Mouse (Mus musculus): ENCODE data around the gene Kcnip1. TPM values are rescaled to one million over a fixed set of nuclear protein-coding genes. Genes with fewer than 3 reads are reported as not detected.

Gene Kcnip1
- polyA plus RNA-seq, 1 experiment: 0.12 TPM

DNA sequence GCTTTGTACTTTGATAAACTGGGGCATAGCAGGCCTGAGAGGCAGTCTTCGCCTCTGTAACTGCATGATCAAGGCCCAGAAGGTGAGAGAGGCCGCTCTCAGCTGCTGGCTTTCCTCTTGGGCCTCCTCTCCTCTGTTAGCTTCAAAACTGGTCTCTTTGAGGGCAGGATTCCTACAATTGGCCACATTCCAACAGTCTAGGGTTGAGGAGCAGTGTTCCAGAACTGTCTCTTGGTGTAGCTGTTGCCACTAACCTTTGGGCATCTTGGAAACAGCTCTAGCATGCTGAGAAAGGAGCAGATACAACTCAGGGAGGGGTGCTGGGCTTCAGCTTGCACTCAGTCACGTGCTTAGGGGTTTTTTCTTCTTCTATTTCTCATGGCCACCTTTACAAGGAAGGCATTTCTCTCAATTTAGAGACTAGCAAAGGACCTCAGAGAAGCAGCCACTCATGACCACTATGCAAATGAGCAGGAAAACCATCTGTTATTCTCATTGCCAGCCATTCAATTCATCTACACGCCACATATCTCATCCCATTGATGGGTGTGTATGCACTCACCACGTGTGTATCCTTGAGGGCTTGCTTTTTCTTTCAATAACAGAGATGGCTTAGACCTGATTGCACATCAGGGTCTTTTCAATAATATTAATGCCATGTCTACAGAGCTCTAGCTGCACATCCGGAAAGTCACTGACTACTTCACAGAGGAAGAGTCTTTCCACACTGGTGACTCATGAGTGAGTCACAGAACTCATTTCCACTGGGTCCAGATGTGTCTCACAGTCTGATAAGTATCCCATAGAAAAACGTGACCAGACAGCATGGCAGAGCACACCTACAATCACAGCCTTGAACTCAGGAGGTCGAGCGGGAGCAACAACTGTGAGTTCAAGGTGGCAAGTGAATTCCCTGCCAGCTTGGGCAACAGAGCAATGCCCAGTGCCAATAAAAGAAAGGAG, 225.7 kb downstream of the Kcnip1 start:
- DNase-seq: no peak
- Histone ChIP-seq H3K27me3 (ENCODE audit: control insufficient read depth, insufficient read depth, low read length) (no peaks in the 10 kb centered on the region), H3K4me1 (replicated peaks; ENCODE audit: control insufficient read depth, insufficient read depth, low read length) (no peaks in the 10 kb centered on the region), H3K36me3 (ENCODE audit: control insufficient read depth, insufficient read depth, low read length) (no peaks in the 10 kb centered on the region), H3K27ac (ENCODE audit: control insufficient read depth, insufficient read depth, low read length) (no peak overlapping the region), H3K4me3 (ENCODE audit: control insufficient read depth, insufficient read depth, low read length) (no peak overlapping the region)
- WGBS: 67% methylated on average over 9 of the region's 9 CpGs
- no peak for TF ChIP-seq CTCF (IDR thresholded peaks at IDR 0.05; ENCODE audit: borderline replicate concordance, control insufficient read depth, extremely low read depth, insufficient read depth, low read length, poor library complexity)

DNA sequence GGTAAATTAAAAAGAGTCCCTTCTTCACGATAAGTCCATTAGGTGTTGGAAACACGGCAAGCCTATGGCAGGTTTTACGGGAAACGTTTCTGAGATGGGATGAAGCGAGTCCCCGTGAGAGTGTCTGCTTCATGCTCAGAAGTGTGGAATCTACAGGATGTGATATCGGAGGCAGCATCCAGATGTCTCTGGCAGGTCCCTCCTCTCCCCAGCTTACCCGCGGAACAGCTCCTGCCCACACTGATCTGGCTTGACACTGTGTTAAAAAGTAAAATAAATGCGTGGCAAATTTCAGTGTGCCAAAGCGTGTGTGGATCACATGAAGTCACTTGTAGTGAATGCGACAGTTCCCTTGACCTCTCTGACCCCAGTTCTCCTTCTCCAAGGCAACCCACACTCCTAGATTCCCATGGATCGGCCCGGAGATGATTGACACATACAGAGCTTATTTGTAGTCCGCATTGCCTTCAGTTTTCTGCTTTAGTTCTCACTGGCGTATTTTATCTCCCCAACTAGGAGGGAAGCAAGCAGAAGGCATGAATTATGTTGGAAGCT, 231.7 kb downstream of the Kcnip1 start:
- WGBS: 95% methylated on average over 16 of the region's 16 CpGs
- no peak for TF ChIP-seq POLR2A (IDR thresholded peaks at IDR 0.05; ENCODE audit: control insufficient read depth, extremely low read depth, insufficient read depth, low read length, poor library complexity)
- TF ChIP-seq CTCF (IDR thresholded peaks at IDR 0.05; ENCODE audit: borderline replicate concordance, control insufficient read depth, extremely low read depth, insufficient read depth, low read length, poor library complexity): no peak
- no peak overlapping the region for H3K27ac ChIP-seq (ENCODE audit: control insufficient read depth, insufficient read depth, low read length)

DNA sequence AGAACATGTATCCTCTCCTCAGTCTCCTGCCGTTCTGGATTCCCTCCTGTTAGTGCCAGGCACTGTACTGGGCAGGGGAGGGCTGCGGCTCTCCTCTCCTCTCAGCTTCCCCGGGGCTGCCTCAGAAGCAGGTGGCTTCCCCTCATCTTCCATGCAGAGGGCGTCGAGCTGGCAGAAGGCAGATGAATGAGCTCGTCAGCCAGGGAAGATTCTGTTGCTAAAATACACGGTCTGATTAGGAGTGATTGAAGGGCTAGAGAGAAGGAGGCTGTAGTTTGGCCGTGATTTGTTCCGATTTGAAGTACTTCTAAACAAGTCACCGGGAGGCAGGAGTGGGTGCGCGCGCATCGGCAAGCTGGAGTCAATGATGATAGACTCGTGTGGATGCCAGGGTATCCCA, 236.3 kb downstream of the Kcnip1 start:
- Histone ChIP-seq H3K27me3 (ENCODE audit: control insufficient read depth, insufficient read depth, low read length) (no peaks in the 10 kb centered on the region), H3K4me3 (ENCODE audit: control insufficient read depth, insufficient read depth, low read length) (no peak overlapping the region), H3K27ac (ENCODE audit: control insufficient read depth, insufficient read depth, low read length) (no peak overlapping the region), H3K4me1 (replicated peaks; ENCODE audit: control insufficient read depth, insufficient read depth, low read length) (no peaks in the 10 kb centered on the region), H3K36me3 (ENCODE audit: control insufficient read depth, insufficient read depth, low read length) (no peaks in the 10 kb centered on the region)
- DNase-seq: no peak
- TF ChIP-seq CTCF (IDR thresholded peaks at IDR 0.05; ENCODE audit: borderline replicate concordance, control insufficient read depth, extremely low read depth, insufficient read depth, low read length, poor library complexity) (no peak), POLR2A (IDR thresholded peaks at IDR 0.05; ENCODE audit: control insufficient read depth, extremely low read depth, insufficient read depth, low read length, poor library complexity) (no peak)
- 84% methylated on average over 15 of the region's 15 CpGs for WGBS

More for the DNA sequence above, 231.7 kb downstream of the Kcnip1 start:
- DNase-seq: no peak
- Histone ChIP-seq H3K4me3 (ENCODE audit: control insufficient read depth, insufficient read depth, low read length) (no peak overlapping the region), H3K27me3 (ENCODE audit: control insufficient read depth, insufficient read depth, low read length) (no peaks in the 10 kb centered on the region), H3K36me3 (ENCODE audit: control insufficient read depth, insufficient read depth, low read length) (no peaks in the 10 kb centered on the region), H3K4me1 (replicated peaks; ENCODE audit: control insufficient read depth, insufficient read depth, low read length) (no peaks in the 10 kb centered on the region)

DNA sequence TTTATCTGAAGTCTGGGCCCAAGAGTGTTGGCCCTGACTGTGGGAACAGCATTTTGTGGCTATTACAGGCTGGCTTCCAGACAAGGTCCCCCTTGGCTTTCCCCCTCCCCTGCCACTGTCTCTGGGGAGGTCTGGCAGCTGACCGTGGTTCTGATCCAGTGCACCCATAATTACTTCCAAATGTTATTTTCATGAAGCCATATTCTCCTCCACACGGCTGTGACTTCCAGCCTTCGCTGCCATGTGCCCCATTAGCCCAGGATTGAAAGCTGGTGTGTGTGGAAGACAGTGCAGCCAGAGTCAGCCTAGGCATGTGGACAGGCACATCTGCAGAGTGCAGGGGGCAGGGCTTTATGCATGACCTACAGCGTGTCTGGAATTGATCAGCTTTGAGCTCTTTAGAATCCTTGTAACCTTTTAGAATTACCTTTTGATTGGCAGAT, 240.5 kb downstream of the Kcnip1 start:
- TF ChIP-seq CTCF (IDR thresholded peaks at IDR 0.05; ENCODE audit: borderline replicate concordance, control insufficient read depth, extremely low read depth, insufficient read depth, low read length, poor library complexity): no peak
- TF ChIP-seq POLR2A (IDR thresholded peaks at IDR 0.05; ENCODE audit: control insufficient read depth, extremely low read depth, insufficient read depth, low read length, poor library complexity): no peak
- no peak for DNase-seq
- Histone ChIP-seq H3K27me3 (ENCODE audit: control insufficient read depth, insufficient read depth, low read length) (no peaks in the 10 kb centered on the region), H3K27ac (ENCODE audit: control insufficient read depth, insufficient read depth, low read length) (no peak overlapping the region), H3K36me3 (ENCODE audit: control insufficient read depth, insufficient read depth, low read length) (no peaks in the 10 kb centered on the region), H3K4me3 (ENCODE audit: control insufficient read depth, insufficient read depth, low read length) (no peak overlapping the region), H3K4me1 (replicated peaks; ENCODE audit: control insufficient read depth, insufficient read depth, low read length) (no peaks in the 10 kb centered on the region)
- WGBS: 84% methylated on average over 4 of the region's 4 CpGs

DNA sequence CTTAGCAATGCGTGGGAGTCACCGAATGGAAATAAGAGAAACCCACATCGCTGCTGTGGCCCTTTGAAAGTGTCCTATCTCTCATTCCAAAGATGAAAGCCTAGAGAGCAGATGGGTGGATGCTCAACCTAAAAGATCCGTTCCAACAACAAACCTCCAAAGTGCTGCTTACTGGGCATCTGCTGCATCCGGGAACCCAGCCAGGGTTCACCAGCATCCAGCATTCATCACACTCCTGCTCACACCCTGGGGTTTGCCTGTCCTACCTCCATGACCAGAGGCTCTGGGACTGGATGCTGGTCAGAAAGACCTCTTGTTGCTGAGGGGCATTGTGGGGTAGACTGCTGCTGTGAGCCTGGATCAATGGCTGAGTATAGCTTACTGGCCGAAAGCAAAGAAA, 241.4 kb downstream of the Kcnip1 start:
- TF ChIP-seq POLR2A (IDR thresholded peaks at IDR 0.05; ENCODE audit: control insufficient read depth, extremely low read depth, insufficient read depth, low read length, poor library complexity) (no peak), CTCF (IDR thresholded peaks at IDR 0.05; ENCODE audit: borderline replicate concordance, control insufficient read depth, extremely low read depth, insufficient read depth, low read length, poor library complexity) (no peak)
- no peak overlapping the region for H3K27ac ChIP-seq (ENCODE audit: control insufficient read depth, insufficient read depth, low read length)
- H3K36me3 ChIP-seq (ENCODE audit: control insufficient read depth, insufficient read depth, low read length): no peaks in the 10 kb centered on the region
- H3K27me3 ChIP-seq (ENCODE audit: control insufficient read depth, insufficient read depth, low read length): no peaks in the 10 kb centered on the region
- no peak overlapping the region for H3K4me3 ChIP-seq (ENCODE audit: control insufficient read depth, insufficient read depth, low read length)
- whole genome bisulfite sequencing: 94% methylated on average over 6 of the region's 6 CpGs
- H3K4me1 ChIP-seq (replicated peaks; ENCODE audit: control insufficient read depth, insufficient read depth, low read length): no peaks in the 10 kb centered on the region
- DNase-seq: no peak

DNA sequence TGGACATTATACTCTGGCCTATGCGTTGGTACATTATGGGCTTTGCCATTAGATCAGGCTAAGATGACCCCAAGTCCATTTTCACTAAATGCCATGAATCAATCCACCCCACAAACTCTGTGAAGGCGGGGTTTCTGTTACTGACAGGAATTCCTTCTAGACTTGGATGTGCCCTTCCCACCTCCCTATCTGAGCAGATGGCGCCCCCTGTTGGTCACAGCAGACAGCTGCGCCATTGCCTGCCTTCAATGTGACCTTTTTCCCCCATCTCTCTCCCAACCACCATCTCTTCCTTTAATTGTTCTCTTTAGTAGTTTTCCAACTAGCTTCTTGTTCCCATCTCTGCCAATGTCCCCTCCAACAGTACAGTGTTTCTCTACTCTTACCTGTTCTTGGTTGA, 243.0 kb downstream of the Kcnip1 start:
- TF ChIP-seq POLR2A (IDR thresholded peaks at IDR 0.05; ENCODE audit: control insufficient read depth, extremely low read depth, insufficient read depth, low read length, poor library complexity) (no peak), CTCF (IDR thresholded peaks at IDR 0.05; ENCODE audit: borderline replicate concordance, control insufficient read depth, extremely low read depth, insufficient read depth, low read length, poor library complexity) (no peak)
- Histone ChIP-seq H3K27ac (ENCODE audit: control insufficient read depth, insufficient read depth, low read length) (no peak overlapping the region), H3K27me3 (ENCODE audit: control insufficient read depth, insufficient read depth, low read length) (no peaks in the 10 kb centered on the region), H3K4me3 (ENCODE audit: control insufficient read depth, insufficient read depth, low read length) (no peak overlapping the region), H3K4me1 (replicated peaks; ENCODE audit: control insufficient read depth, insufficient read depth, low read length) (no peaks in the 10 kb centered on the region), H3K36me3 (ENCODE audit: control insufficient read depth, insufficient read depth, low read length) (no peaks in the 10 kb centered on the region)
- WGBS: 89% methylated on average over 4 of the region's 4 CpGs
- no peak for DNase-seq
